In the genomic region with DNA sequence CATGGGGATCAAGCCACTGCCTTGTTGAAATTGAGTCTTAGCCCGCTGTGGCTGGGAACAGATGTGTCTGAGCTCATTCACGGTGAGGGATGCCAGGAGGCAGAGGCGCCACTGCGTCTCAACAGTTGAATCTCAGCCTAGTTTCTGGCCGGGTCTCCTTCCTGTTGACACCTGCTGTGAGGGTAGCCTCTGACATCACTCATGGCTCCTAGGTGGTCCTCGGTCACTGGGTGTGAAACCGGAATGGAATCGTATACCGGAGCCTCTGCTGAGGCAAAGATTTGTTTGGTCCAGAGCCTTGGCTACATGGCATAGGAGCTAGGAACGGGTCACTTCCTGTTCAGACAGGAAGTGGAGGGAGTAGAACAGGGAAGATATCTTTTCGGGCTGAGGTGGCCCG, we compare ENCODE assay signal across 35 mouse cellular contexts. TPM values are rescaled to one million over a fixed set of nuclear protein-coding genes. Genes with fewer than 3 reads are reported as not detected.
A peak's percentile ranks its signal among the peaks of the same experiment; 100 is the strongest.
DNase-seq lines count a peak whose midpoint lies in the region; ATAC-seq and TF ChIP-seq lines count a peak whose summit lies in the region.
"Had no signal": no experiment of that assay in that cellular context is flagged by ENCODE, and none has a peak within 500 bp of the region (broad histone marks: within the 10 kb centered on the region; RNA-seq: fewer than 3 reads in every experiment).

A gene (plus strand): TSS at position 74 of the 400 bp plus-strand sequence.

- H3K27me3 ChIP-seq in heart, embryonic 10.5 days (ENCODE audit: insufficient read depth, poor library complexity, severe bottlenecking) = peaks cover 4% of the 10 kb centered on the region
- no peaks in the 10 kb centered on the region for H3K27me3 ChIP-seq in limb, embryonic 14.5 days (ENCODE audit: control insufficient read depth, insufficient read depth, low read length)
- H3K27me3 ChIP-seq in limb, embryonic 10.5 days (ENCODE audit: low read depth, poor library complexity, severe bottlenecking) = peaks cover 27% of the 10 kb centered on the region
- H3K27me3 ChIP-seq: hindbrain, embryonic 15.5 days had no signal

- 0 out of 2 replicates have a peak, but pooled peaks cover 10% of the 10 kb centered on the region for H3K36me3 ChIP-seq in heart, embryonic 10.5 days
- no peaks in the 10 kb centered on the region for H3K36me3 ChIP-seq in limb, embryonic 14.5 days (ENCODE audit: control insufficient read depth, insufficient read depth, low read length)
- no peaks in the 10 kb centered on the region for H3K36me3 ChIP-seq in limb, embryonic 10.5 days
- H3K36me3 ChIP-seq: hindbrain, embryonic 15.5 days had no signal

- peaks cover 7% of the 10 kb centered on the region for H3K4me1 ChIP-seq in heart, embryonic 10.5 days
- H3K4me1 ChIP-seq in limb, embryonic 14.5 days (ENCODE audit: control insufficient read depth, insufficient read depth, low read length) = 0 out of 2 replicates have a peak, but pooled peaks cover 5% of the 10 kb centered on the region
- peaks cover 8% of the 10 kb centered on the region for H3K4me1 ChIP-seq in limb, embryonic 10.5 days

- H3K4me3 ChIP-seq in heart, embryonic 10.5 days = no peak within 1 kb of the TSS
- no peak within 1 kb of the TSS for H3K4me3 ChIP-seq in limb, embryonic 14.5 days (replicated peaks; ENCODE audit: low read length)
- no peak within 1 kb of the TSS for H3K4me3 ChIP-seq in limb, embryonic 10.5 days
- H3K4me3 ChIP-seq: gastrocnemius, adult 2 months; hindbrain, embryonic 12.5 days; hindbrain, embryonic 15.5 days had no signal

- no peak for TF ChIP-seq POLR2A in limb, embryonic 14.5 days (IDR thresholded peaks at IDR 0.05; ENCODE audit: borderline replicate concordance, extremely low read depth, insufficient read depth, insufficient read length)

- peak; percentile 18 for DNase-seq in gastrocnemius, postnatal 14 days
- DNase-seq in gastrocnemius, postnatal 25 days = no peak
- DNase-seq in heart, adult 9 months (ENCODE audit: low spot score in 2 of 2) = peak; percentile 27 to 31
- no peak for DNase-seq in heart, embryonic 10.5 days (ENCODE audit: low spot score)
- peak; percentile 10 for DNase-seq in limb, embryonic 14.5 days (ENCODE audit: low spot score)
- no peak for DNase-seq in limb, embryonic 10.5 days (ENCODE audit: low spot score)
- DNase-seq in skeletal muscle tissue, adult 2 months (ENCODE audit: low read depth, low spot score) = peak; percentile 14
- DNase-seq: adrenal gland, adult 8-10 months; adrenal gland, postnatal 25 days; cerebellum, adult 11-12 months; cerebellum, adult 8-10 months; cerebellum, postnatal 10 days; cerebellum, postnatal 36 days; embryo, embryonic 11 days; forebrain, postnatal 0 days; gastrocnemius, adult 2 months; gastrocnemius, postnatal 36 days had no signal

- H3K4me2 ChIP-seq in limb, embryonic 14.5 days (replicated peaks; ENCODE audit: low read depth, low read length, severe bottlenecking) = no peak within 1 kb of the TSS
- H3K4me2 ChIP-seq: hindbrain, embryonic 12.5 days; hindbrain, embryonic 15.5 days had no signal

- H3K9ac ChIP-seq in limb, embryonic 14.5 days (ENCODE audit: low read depth, low read length, severe bottlenecking) = no peak within 1 kb of the TSS
- H3K9ac ChIP-seq: forebrain, postnatal 0 days; hindbrain, embryonic 12.5 days; hindbrain, embryonic 15.5 days had no signal

- intact Hi-C loops in gastrocnemius, postnatal 14 days (cut with DNase I; ENCODE audit: low total_unique reads) = no loop called here

- 86% methylated on average over 12 of the region's 12 CpGs for WGBS in heart, embryonic 10.5 days
- WGBS in limb, embryonic 14.5 days = 88% methylated on average over 12 of the region's 12 CpGs
- WGBS in limb, embryonic 10.5 days = 90% methylated on average over 12 of the region's 12 CpGs

- H3K9me3 ChIP-seq in heart, embryonic 10.5 days = no peaks in the 10 kb centered on the region
- no peaks in the 10 kb centered on the region for H3K9me3 ChIP-seq in limb, embryonic 14.5 days (ENCODE audit: control insufficient read depth, low read length)
- H3K9me3 ChIP-seq in limb, embryonic 10.5 days (replicated peaks) = no peaks in the 10 kb centered on the region
- H3K9me3 ChIP-seq: hindbrain, embryonic 12.5 days; hindbrain, embryonic 15.5 days had no signal

- H3K27ac ChIP-seq in heart, embryonic 10.5 days = no peak within 1 kb of the TSS
- no peak within 1 kb of the TSS for H3K27ac ChIP-seq in limb, embryonic 14.5 days (replicated peaks; ENCODE audit: low read depth, low read length)
- no peak within 1 kb of the TSS for H3K27ac ChIP-seq in limb, embryonic 10.5 days
- H3K27ac ChIP-seq: gastrocnemius, adult 2 months; hindbrain, embryonic 12.5 days; hindbrain, embryonic 15.5 days had no signal

- 0 out of 2 replicates have a peak, but pooled peaks have one; percentile 15 for ATAC-seq in limb, embryonic 14.5 days (ENCODE audit: low FRiP score, low read depth)
- no peak for ATAC-seq in monocyte, adult 5-6 weeks (replicated peaks; ENCODE audit: insufficient number of reproducible peaks, low FRiP score, low TSS enrichment, poor library complexity, severe bottlenecking)
- ATAC-seq: activated CD4-positive, CD25-positive, alpha-beta regulatory T cell, adult 4 months; forebrain, embryonic 14.5 days; forebrain, postnatal 0 days; intestine, postnatal 0 days had no signal

RNA-seq across cellular contexts. Expression of the gene that starts here (rescaled TPM):
- total RNA-seq in gastrocnemius, postnatal 14 days (2021) = not detected
- not detected for total RNA-seq in gastrocnemius, postnatal 25 days (2021)
- not detected in 2 replicates for polyA plus RNA-seq in heart, embryonic 10.5 days (2016; fragmentation: Nextera tagmentation; extraction: Ambion mirVana)
- not detected in 2 replicates for polyA plus RNA-seq in limb, embryonic 14.5 days (2012; rRNA removed)
- polyA plus RNA-seq in limb, embryonic 14.5 days (2014; fragmentation: Nextera tagmentation; extraction: Ambion mirVana) = not detected in 2 replicates
- not detected in 2 replicates for polyA plus RNA-seq in limb, embryonic 10.5 days (2016; fragmentation: Nextera tagmentation; extraction: Ambion mirVana)
- total RNA-seq in monocyte, adult 5-6 weeks (2017) = not detected in 3 replicates
- total RNA-seq: adrenal gland, adult 8-10 months; adrenal gland, postnatal 25 days; ES-E14; forebrain, postnatal 0 days; gastrocnemius, adult 2 months; gastrocnemius, postnatal 36 days; granulocyte monocyte progenitor cell, adult 5-6 weeks; hematopoietic stem cell, adult 5-6 weeks had no signal
- polyA plus RNA-seq: activated CD4-positive, CD25-positive, alpha-beta regulatory T cell, adult 4 months; brain, embryonic 14.5 days; cortical plate, adult 2 months; embryonic facial prominence, embryonic 11.5 days; embryonic facial prominence, embryonic 14.5 days; forebrain, embryonic 11.5 days; forebrain, embryonic 14.5 days; forebrain, postnatal 0 days; frontal cortex, adult 2 months; heart, embryonic 14.5 days; heart, postnatal 0 days; hindbrain, embryonic 12.5 days; hindbrain, embryonic 15.5 days; intestine, embryonic 14.5 days; intestine, postnatal 0 days had no signal

Comparison
In these comparisons a context has a peak if more than half of its experiments do, and no peak if none do; other contexts are left out.
1. DNase-seq: peak in heart, adult 9 months (2 of 2) and skeletal muscle tissue, adult 2 months (single experiment); none in gastrocnemius, postnatal 25 days (single experiment), heart, embryonic 10.5 days (single experiment) and limb, embryonic 10.5 days (single experiment).
2. Peak in DNase-seq in gastrocnemius, postnatal 14 days; RNA of the gene not detected or under 1 TPM.
3. Peak in DNase-seq and ATAC-seq in limb, embryonic 14.5 days; RNA of the gene not detected or under 1 TPM.